Mouse (Mus musculus): Measurements from ENCODE around the gene Zbtb45.
A peak's percentile ranks its signal among the peaks of the same experiment; 100 is the strongest.

Zbtb45 gene

DNA sequence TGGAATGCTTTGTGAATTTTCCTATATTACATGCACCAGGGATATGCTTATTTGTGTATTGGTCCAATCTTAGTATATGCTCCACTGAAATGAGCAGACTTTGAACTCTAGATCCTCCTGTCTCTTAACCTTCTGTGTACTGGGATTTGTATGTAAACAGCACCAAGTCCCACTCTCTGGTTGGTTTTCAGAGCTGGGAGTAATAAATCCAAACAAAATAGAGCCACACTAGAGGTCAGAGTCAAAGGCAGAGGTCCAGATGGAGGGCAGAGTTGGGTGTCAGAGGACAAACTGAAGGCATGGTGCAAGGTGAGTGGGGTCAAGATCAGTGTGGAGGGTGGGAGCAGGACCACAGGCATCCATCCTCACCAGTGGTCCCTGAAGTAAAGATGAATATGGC, 14.0 kb downstream of the Zbtb45 start:
- no peak for DNase-seq

GRCm38 (mm10) chr7:12993148-12993547, 16.7 kb downstream of the Zbtb45 start:
- no peak for DNase-seq

GRCm38 (mm10) chr7:12992222-12992621, 17.6 kb downstream of the Zbtb45 start:
- no peak for DNase-seq

GRCm38 (mm10) chr7:12987409-12988189, 22.2 kb downstream of the Zbtb45 start:
- no peak for DNase-seq

DNA sequence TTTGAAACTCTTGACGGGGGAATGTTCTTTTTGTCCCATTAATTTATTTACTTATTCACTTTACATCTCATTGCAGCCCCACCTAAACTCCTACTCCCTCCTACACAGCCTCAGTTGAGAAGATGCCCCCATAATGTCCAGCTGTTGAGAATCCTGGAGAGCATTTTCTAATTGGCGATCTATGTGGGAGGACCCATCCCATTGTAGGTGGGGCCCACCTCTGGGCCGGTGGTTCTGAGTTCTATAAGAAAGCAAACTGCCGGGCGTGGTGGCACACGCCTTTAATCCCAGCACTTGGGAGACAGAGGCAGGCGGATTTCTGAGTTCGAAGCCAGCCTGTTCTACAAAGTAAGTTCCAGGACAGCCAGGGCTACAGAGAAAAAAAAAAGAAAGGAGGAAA, 22.9 kb downstream of the Zbtb45 start:
- DNase-seq = no peak

GRCm38 (mm10) chr7:12985724-12986123, 24.1 kb downstream of the Zbtb45 start:
- no peak for DNase-seq

GRCm38 (mm10) chr7:12980291-12980690, 29.5 kb downstream of the Zbtb45 start:
- no peak for DNase-seq

DNA sequence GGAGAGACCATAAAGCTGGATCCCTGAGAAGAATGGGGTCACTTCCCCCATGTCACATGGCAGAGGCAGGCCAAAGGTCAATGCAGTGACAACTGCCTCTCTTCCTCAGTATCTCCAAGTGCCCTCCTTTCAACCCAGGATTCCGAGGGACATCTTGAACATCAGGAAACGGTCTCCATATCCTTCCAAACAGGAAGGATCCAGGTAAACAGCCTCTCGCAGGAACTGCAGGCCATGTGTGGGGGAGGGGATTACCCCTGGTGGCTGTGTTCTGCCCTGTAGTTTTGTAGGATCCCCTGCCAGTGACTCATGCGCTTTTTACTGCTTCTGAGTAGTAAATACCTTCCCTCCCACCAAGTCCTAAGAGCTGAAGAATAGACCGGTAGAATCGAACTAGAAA, 30.1 kb downstream of the Zbtb45 start:
- DNase-seq = no peak

DNA sequence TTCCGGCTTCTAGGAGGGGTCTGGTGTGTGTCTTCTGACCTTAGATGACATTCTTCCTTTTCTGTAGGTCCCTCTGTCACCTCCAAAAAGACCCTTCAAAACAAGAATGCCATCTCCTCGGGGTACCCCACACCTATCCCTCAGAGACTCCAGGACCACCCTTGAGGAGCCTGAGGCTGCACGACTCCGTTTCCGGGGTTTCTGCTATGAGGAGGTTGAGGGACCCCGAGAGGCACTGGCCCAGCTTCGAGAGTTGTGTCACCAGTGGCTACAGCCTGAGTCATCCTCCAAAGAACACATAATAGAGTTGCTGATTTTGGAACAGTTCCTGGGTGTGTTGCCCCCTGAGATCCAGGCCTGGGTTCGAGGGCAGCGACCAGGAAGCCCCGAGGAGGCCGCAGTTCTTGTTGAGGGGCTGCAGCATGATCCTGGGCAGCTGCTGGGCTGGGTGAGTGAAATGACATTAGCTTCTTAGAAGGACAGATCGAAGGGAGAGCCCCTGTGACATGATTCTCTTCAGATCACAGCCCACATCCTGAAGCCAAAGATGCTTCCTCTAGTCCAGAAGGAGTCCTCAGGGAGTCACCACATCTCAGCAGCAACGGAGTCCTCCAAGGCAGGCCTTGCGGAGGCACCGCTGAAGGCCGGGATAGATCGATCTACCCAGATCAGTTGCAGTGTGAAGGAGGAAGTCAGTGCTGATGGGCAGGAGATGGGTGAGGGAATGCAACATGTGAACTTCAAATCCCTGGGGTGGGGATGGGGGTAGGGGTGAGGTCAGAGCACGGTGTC, 30.7 kb downstream of the Zbtb45 start:
- DNase-seq = peak; percentile 93

DNA sequence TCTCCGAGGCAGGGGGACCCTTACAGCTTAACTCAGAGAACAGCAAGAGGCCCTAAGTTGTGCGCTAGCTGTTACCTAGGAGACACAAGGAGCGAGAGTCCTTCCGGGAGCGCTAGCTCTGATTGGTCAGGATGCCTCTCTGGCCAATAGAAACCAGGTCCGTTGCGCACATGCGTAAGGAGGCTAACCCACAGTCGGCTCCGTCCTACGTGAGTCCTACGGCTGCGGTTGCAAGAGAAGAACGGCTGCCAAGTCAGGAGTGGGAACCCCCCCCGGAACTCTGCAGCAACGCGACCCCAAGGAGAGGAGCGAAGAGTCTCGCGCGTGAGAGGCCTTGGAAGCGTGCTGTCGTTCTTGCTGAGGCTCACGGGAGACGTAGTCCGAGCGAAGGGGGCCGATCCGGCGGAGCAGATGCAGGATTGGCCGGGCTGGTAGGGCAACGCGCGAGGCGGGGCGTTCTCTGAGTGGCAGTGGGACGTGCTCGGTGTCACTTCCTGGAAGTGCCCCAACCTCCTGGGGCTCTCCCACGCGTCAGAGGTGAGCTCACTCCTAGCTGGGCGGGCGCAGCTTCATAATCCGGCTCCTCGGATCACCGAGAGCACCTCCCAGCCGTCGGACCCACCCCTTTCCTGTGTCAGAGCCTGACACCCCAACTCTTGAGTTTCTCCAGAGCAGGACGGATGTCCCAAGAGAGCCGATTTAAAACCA, 32.0 kb downstream of the Zbtb45 start, which contains the start of gene Zfp446:
Gene Zfp446, plus strand, starts transcription at position 167 of the 708 bp plus-strand sequence.
- peak; percentile 100 for DNase-seq

- no peak for DNase-seq
Observed at GRCm38 (mm10) chr7:12970906-12971305, 38.9 kb downstream of the Zbtb45 start.

DNA sequence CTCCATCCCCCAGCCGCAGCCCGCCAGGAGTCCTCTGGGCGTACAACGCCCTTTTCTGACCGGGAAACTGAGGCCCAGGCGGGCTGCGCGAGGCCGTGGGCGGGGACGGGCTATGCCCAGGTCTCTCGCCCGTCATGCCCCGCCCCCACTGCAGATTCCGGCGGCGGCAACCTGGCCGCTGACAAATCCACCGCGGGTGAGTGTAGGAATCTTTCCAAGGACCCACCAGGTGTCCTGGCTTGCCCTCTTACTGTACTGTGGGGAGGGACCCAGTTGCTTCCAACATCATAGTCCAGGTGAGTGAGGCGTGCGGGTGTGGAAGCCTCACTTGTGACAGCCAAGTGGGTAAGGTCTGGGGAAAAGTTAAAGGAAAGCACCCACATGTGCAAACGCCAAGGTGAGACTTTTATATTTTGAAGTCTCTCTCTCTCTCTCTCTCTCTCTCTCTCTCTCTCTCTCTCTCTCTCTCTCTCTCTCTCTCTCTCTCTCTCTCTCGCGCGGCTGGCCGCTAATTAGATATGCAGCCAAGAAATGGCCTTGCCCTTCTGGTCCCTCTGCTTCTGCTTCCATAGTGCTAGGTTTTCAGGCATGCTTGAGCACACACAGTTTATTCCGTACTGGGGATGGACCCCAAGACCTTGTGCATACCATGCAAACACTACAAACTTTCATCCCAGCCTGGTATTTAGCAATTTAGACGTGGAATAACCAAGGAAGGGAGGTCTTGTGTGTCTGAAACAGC, 43.6 kb downstream of the Zbtb45 start:
- DNase-seq = no peak

DNA sequence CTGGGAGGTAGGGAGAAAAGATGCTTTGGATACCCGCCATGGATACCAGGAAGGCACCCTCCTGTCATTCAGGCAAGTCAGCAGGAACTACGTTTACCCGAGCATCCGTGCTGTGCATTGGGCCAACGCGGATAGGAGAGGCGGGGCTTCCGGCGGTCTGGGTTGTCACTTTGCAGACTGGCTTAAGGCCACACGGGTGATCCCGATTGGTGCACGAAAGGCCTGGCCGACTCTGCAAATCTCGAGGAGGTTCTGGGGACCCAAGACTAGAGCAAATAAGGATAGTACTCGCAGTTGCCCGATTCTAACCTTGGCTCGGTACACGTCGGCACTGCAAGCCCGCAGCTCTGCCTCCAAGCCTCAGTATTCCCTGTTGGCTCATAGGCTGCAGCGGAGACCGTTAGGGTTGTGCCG, 44.1 kb downstream of the Zbtb45 start, which contains the start of gene Zfp324:
Gene Zfp324, plus strand, starts transcription at position 161 of the 414 bp plus-strand sequence.
- DNase-seq = peak; percentile 99

DNA sequence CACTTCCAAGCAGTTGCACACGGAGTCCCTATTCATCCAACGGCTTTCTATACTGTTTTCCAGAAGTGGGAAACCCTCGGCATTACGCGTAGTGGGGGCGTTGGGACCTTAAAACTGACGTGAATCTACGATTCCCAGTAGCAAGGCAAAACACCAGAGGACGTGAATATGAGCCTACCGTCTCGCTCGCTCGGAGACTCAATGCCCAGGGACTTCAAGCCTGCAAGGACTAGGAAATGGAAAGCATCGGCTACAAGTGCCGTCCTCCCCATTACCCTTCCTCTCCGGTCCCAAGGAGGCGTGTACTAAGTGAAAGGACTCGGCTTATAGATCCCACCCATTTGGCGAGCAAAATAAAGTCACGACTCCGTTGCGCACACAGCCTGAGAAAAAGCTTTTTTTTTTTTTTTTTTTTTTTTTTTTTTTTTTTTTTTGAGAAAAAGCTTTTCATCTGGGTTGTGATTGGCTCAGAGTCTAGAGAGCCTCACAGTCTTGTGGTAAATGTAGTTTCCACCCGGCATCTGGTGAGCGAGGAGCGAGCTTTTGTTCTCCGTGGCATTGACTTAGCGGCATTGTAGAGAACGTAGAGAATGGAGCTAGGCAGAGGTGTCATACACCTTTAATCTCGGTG, 48.2 kb downstream of the Zbtb45 start:
- peak; percentile 97 for DNase-seq

GRCm38 (mm10) chr7:12959718-12960117, 50.1 kb downstream of the Zbtb45 start:
- DNase-seq = no peak

- no peak for DNase-seq
Observed at GRCm38 (mm10) chr7:12958948-12959347, 50.9 kb downstream of the Zbtb45 start.

GRCm38 (mm10) chr7:12957511-12957910, 52.3 kb downstream of the Zbtb45 start:
- no peak for DNase-seq

GRCm38 (mm10) chr7:12954896-12955295, 54.9 kb downstream of the Zbtb45 start:
- DNase-seq = no peak
